Mouse (Mus musculus): ENCODE measurements around the gene Pitx1.

Pitx1 gene

DNA sequence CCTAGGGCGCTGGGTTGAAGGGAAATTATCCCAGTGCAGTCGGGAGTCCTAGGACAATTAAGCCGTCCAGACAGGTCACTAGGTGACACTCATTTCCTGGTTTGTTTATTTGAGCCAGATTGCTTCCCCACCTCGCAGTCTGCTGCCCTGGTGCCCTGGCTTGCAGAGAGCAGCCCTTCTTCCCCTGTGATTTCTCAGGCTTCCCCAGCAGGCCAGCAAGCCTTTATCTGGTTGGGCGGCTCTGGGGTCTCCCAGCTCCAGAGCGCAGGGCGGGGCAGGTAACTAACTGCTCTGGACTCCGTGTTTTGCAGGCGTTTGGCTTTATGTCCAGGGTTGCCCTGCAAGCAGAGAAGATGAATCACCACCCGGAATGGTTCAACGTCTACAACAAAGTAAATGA, 60.9 kb downstream of the Pitx1 start:
- no peak for DNase-seq
